Mouse (Mus musculus) T-cell, adult 2 months (primary cell): ENCODE data around the gene Tspan9.
A peak's percentile ranks its signal among the peaks of the same experiment; 100 is the strongest.

Experiments used
- DNase-seq: peaks from one replicate; pipeline ENCODE4 v3.0.0; 2022; ENCODE audit warnings: low spot score

Gene Tspan9

DNA sequence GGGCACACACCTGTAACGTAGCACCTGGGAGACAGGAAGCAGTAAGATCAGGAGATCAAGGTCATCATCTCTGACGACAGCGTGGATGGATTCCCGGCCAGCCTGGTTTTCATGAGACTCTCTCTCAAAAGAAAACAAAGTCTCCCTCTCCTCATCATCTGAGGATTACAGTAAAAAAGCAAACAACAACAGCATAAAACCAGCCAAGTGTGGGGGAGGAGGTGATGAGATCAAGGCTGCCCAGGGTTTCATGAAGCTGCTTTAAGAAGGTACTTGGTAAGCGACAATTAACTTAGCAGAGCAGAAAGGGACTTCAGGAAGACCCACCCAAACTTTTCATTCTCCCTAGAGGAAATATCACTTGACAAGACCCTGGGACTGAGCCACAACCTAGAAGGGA lies 39.5 kb downstream of the Tspan9 start:
- DNase-seq: no peak

DNA sequence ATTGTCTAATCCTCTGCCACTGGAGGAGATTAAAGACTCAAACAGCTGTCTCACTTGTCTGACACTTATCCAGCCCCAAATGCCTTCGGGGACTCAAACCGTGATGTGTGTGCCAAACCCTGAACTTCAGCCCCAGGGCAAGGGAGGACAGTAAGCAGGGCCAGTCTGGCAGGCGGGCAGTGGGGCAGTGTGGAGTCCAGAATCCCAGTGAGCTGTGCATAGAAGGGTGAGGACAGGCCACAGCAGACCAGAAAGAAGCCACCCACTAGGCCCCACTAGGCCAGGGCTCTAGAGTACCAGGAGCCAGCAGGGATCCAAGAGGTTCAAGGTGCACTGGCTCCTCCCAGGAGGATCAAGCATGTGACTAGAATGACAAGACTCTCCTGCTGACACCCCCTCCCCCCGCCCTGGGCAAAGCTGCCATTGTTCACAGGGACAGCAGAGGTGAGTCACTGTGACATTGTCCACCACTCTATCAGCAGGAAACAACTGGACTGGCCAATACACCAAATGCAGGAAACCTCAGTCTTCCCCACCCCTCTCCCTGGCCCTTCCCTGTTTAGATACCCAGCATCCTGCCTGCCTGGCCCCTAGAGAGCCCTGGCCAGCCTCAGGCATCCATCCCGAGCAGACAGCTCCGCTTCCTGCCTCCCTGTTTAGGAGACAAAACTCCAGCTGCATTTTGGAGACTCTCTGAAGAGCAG lies 40.9 kb downstream of the Tspan9 start:
- no peak for DNase-seq

DNA sequence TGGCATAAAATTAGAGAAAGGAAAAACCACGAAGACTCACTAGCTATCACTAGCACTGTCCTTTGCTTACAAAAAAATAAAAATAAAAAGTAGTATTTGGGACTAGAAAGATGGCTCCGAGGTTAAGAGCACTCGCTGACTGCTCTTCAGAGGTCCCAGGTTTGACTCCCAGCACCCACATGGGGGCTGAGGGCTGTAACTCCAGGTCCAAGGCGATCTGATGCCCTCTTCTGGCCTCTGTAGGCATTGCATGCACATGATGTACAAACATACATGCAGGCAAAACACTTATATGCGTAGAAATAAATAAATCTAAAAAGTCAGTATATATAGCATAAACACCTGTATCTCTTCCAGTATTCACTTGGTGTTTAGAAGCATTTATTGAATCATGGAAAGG lies 43.5 kb downstream of the Tspan9 start:
- DNase-seq: no peak

DNA sequence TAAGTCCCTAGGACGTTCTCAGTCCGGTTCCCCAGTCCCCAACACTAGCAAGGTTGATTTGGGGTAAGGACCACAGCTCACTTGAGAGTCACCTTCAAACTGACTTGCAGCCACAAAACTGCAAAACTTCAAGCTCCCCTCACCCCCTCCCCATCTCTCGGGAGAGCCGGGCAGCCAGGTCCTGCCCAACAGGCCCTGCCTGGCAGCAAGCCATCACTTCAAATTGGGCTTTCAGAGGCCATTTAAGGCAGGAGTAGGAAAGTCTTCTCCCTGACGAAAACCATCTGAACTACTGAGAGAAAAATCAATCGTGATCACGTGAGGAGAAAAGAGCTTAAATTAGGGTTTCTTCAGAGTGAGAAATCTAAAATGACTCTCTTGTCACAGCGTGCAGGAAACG lies 44.2 kb downstream of the Tspan9 start:
- no peak for DNase-seq

DNA sequence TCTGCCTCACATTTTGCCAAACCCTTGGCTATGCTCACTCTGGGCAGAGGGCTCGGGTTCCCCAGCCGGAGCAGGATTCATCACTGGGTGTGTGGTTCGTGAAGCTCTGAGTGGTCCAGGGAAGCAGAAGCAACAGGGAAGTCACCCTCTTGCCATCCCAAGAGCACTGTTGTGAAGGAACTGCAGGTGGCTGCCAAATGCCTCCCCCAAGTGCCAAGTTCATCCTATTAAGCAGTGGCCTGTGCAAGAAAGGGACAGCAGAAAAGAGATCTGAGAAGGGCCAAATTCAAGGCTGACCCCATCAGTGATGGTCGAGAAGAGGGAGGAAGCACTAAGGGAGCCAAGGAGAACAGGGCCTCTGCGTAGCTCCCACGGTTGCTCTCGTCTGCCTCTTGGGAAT lies 46.9 kb downstream of the Tspan9 start:
- DNase-seq: no peak

DNA sequence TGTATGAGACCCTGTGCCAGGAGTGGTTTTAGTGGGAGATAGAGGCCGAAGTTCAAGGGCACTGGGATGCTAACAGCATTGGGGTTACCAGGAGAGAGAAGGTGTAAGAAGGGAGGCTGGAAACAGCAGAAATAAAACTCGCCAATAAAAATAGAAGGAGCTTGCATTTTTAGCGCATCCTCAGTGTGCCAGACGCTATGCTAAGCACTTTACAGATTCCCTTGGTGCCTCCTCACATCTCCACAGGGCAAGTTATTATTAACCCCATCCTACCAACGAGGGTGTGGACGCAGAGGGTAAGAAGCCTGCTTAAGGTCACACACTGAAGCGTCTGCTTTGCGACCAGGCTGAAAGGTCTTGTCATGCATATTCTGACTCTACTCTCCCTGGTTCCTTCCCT lies 47.5 kb downstream of the Tspan9 start:
- no peak for DNase-seq

DNA sequence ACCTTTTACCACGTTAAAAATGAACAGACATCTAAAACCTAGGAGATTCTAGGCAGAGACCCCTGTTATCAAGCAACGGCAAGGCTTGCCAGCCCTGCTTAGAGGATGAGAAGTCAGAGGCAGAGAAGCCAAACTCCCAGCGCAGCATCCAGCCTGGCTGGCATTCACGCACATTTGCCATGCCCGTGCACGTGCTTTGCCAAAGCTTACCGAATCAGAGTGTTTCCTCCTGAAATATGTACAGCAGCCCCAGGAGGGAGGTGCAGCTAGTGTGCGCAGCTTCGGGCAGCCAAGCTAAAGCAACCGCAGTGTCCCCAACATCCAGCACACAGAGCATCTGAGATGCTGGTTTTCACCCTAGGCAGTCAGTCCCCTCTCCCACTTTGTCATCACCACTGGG lies 48.3 kb downstream of the Tspan9 start:
- no peak for DNase-seq

DNA sequence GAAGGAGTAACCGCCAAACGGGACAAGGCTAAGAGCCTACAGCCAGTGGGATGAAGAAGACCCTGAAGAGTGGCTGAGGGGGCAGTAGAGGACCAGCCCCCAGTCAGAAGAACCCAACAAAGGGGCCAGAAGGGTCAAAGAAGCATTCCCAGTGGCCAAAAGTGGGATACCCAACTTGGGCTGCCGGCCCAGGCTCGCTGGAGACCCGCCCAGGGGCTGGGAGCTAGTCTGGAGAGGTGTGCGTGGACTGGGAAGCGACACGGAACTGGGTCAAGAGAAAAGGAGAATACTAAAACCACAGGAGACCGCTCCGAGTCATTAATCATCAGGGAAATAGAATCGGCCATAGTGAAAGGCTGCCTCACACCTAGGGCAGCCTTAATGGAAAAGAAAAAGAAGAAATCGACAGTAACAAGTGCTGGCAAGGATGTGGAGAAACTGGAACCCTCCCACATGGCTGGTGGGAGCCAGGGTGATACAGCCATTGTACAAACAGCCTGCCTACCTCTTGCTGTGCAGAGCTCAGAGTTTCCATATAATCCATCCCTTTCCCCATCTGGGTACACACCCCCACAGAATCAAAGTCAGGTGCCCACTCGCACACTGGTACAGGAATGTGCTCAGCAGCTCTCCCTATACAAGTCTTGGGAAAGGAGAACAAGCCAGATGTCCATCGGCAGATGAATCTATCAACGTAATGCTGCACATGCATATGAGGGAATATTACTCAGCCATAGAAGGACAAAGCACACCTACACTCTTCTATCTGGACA lies 49.4 kb downstream of the Tspan9 start:
- no peak for DNase-seq

DNA sequence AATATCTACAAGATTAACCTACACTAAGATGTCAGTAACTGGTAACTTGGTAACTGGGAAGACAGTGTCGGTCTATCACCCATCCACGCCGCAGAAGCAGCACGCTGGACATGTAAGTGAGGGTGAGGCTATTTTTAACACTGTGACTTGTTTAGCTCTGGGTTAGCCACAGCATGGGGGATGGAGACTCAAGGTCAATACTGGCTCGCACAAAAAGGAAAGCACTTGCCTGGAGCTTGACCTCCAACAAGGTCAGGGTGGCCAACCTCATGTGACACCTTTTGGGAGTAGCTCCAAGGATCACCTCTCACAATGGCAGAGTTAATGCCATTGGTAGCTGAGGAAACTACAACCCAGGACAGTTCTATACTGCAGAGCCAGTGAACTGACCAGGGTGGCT lies 50.8 kb downstream of the Tspan9 start:
- DNase-seq: no peak

DNA sequence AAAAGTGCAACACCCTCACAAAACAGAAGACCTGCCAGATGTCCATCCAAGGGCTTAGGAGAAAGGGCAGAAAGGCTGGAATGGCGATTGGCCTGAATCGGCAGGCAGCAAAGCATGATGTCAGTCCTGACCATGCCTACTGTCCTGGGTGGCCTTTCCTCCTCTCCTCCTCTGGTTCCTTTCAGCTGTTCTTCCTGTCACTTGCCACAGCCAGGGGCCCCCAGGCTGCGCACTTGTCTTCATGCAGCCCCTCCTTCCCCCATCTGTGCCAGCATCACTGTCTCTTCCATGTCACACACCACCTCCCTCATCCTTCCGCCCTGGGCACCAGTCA lies 51.6 kb downstream of the Tspan9 start:
- DNase-seq: no peak

DNA sequence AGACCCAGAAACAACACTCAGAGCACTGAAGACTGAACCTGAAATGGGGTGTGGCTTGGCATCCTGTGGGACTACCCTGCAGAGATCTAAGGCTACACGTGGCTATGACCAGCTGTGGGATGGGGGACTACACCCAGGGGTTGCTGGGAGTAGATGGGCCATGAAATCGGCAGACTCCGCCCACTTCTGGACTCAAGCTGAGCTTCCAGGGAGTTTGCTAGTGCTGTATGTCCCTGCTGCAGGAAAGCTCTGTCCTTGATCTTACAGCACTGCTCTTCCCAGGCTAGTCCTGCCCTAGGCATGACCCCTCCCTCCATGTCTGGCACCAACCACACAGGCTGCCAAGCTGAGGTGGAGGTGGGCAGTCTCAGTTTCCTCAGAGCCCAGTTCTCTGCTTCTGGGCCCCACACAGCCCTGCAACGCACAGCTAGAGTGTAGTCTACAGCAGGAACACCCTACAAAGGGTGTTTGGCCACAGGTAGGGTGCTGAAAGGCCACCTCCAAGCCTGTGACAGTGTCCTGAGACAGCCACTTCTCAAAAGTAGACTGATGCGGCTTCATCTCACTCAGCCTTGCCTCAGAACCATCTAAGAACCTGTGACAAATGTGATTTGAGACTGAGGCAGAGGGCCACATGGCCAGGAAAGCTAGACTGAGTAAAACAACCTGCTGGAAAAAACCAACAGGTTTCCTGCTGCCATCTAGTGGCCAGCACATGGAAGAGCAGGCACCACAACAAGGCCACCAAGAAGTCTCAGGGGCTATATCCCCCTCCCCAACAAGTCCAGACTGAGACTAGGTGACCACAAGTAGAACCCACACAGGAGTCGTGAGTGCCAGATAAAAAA lies 52.2 kb downstream of the Tspan9 start:
- DNase-seq: peak; percentile 24

DNA sequence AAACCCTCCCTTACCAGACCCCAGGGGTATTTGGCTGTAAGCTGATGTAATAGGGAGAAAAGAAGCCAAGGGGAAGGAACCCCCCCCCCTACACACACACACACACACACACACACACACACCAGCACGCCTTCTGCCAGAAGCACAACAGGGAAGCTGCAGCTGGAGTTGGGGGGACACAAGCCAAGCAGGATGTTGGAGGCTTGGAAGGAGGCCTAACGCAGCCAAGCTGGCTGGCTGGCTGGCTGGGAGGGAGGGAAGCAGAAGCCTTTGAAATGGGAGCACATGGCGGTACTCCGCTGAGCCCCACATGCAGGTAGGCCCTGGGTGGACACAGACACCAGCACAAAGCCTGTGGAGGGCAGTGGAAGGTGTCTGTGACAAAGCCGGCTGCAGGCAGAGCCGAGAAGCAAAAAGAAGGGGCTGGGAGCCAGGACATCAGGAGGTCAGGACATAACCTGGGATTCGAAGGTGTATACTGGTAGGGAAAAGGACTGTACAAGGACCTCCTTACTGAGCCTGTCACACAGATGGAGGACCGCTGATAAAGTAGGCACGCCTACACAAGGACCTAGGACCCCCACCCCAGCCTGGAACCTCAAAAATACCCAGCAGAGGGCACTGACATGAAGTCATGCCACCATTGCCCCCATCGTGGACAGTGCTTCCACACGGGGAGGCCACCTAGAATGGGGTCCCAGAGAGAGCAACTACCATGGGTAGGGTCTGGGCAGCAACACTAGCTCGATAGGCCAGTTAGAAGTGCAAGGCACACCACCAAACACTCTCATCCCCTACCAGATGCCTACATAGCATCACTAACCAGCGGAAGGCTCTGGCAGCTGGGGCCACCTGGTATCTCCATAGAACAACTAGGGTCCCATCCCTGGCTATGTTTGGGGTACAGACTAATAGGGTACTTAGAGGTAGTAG lies 53.4 kb downstream of the Tspan9 start:
- DNase-seq: no peak

DNA sequence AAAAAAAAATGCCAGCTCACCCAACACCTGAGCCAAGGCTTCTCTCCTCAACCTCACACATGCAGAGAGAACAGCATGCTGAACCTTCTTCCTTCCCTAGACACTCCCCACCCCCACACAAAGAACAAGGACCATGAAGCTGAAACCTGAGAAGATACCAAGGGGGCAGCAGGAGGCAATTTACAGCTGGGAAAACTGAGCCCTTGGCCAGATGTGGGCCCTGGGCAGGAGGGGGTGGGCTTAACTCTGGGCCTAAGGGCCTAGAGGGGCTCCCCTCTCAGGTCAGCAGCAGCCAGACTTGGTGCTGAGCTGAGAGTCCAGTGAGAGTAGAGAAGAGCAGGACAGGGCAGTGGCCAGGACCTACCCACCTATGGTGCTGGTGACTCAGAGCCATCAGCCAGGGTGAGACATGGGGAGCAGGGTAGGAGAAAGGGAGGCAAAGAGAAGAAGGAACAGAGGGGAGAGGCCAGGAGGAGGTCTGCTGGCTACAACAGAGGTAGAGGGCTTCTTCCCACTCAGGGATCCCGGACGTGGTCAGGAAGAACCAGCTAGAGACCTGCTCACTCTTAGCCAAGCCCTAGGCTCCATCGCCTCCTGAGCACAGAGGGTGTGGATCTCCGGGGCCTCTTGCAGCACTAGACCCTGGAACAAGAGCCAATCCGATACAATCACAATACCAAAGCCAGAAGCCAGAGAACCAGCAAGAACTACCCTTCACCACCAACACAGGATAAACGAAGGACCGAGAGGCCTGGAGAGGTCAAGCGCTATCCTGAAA lies 54.5 kb downstream of the Tspan9 start:
- DNase-seq: no peak

DNA sequence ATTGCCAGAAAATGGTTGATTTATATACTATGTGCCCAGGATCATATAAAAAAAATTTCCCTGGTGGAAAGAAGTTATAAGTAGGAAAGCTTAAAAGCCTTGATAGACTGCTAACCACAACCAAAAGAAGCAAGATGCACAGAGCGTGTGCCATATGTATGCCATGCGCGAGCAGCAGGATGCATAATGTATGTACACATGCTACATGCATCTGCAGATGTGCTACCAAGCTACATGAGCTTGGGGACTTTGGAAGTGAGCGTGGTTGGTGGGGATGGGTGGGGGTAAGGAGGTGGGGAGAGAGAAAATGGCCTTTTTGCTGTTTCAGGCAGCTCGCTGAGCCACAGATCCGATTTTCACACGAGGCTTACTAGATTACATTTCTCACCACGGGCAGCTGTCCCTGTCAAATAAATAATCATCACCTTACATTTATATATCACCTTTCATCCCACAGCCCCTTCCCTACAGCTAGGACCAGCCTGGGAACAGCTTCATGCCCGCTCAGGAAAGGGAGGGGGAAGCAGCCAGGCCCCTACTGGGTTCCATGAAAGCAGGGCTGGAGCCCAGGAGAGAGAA lies 57.8 kb downstream of the Tspan9 start:
- no peak for DNase-seq

DNA sequence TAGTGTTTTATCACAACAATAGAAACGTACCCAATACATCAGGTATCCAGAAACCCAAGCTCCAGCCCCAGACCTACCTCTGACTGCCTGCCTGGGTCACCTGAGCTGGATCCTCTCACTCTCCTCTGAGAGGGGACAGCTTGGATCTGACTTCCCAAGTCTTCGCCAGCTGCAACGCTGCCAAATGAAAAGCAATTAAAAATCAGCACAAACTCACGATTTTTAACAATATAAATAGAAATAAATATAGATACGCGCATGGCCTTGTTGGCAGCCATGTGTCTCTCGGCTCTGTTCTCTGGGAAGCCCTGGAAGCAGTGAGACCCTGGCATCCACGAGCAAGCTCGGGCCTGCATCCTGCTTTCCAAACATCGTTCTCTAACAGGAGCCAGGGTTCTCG lies 60.1 kb downstream of the Tspan9 start:
- DNase-seq: no peak

DNA sequence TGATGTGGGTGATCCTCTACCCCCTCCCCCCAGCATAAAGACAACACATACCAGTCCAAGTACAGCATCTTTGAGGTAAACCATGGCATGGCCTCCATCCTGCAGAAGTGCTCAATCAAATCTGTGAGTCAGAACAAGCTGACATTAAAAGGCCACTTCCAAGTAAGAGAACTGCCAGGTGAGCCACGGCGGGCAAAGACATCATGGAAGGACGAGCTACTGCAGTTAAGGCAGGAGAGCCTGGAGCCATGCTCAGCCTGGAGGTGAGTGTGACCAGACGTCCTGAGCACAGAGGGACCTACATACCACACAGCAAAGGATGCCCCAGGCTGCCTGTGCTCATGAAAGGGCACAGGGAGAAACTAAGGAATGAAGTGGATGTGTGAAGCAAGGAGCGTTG lies 61.6 kb downstream of the Tspan9 start:
- no peak for DNase-seq

DNA sequence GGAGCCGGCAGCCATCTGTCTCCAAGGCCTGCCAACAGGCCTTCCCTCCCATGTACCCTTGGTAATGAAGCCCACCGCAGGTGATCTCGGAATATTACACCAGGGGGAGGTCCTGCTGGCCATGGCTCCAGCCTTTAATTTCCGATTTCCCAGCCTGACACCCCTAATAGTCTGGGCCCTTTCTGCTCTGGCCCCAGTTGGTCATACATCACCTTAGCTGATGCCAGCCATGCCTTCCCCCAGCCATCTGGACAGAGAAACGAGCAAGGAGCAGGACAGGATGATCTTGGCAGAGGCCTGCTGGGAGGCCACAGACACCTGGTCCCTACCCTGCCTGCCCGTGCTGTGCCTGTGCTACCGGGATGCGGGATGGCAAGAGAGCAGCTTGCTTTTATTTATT lies 62.1 kb downstream of the Tspan9 start:
- DNase-seq: no peak

DNA sequence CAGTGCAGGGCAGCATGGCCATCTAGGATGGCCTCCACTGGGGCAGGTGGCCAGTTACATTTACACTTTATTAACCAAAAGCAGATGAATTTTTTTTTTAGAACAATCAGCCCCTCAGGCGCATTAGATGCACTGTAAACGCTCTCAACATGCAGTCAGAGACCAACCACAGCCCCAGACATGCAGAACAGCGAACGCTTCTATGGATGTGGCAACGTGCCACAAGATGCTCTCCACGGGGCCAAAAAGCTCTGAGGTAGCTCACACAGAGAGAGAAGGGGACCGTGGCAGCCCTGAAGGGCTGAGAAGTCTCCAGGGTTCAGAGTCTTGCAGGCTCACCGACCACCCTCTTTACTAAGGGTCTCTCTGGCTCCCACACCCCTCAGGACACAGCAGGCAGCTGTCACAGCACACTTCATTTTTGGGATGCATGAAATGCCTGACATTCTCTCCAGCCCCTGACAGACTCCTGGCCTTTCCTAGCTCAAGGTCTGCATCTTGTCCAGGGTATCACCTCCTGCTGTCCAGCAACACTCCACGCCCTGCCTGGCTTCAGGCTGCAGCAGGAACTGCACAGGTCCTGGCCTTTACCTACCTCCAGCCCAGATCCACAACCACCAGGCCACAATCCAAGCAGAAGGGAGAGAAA lies 63.7 kb downstream of the Tspan9 start:
- no peak for DNase-seq

DNA sequence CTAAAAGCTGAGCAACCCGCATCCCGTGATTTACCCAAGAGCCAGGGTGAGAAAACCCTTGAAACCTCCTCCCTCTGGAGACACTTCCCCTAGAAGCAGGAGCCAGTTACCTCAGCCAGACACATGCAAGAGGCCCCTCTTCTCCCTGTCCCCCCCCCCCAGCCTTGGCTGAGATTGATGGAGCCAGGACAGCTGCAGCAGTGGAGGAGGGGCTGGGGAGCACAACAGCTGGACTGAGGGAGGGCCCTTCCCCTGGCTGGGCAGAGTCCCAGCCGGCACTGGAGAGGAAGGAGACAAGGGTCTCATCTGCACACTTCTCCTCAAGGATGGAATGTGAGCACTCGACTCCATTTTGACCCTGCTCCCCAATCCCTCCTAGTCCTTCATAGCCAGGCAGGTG lies 64.9 kb downstream of the Tspan9 start:
- DNase-seq: no peak
